Mouse (Mus musculus): ENCODE measurements at regions not wholly inside any gene's neighbourhood (a gene's known extent, or its start where the extent isn't known, plus 50 kb on each side); places are given as distances from the start of the nearest gene placed in this dataset.

- no peak overlapping the region for H3K9ac ChIP-seq
- WGBS: 73% methylated on average over 5 of the region's 5 CpGs
- H3K4me2 ChIP-seq: no peak overlapping the region
- 0 out of 2 replicates have a peak, but pooled peaks cover 7% of the 10 kb centered on the region for H3K4me1 ChIP-seq (replicated peaks)
- ATAC-seq (ENCODE audit: insufficient number of reproducible peaks, low FRiP score): 0 out of 2 replicates have a peak, but pooled peaks have one; percentile 42
- no peak overlapping the region for H3K27ac ChIP-seq (ENCODE audit: poor library complexity, severe bottlenecking)
- no peaks in the 10 kb centered on the region for H3K27me3 ChIP-seq (replicated peaks)
- no peaks in the 10 kb centered on the region for H3K9me3 ChIP-seq (replicated peaks)
- H3K36me3 ChIP-seq: no peaks in the 10 kb centered on the region
- H3K4me3 ChIP-seq: no peak overlapping the region
Measured at GRCm38 (mm10) chr8:127753793-127754565, 604.4 kb upstream of the Nrp1 start.

DNA sequence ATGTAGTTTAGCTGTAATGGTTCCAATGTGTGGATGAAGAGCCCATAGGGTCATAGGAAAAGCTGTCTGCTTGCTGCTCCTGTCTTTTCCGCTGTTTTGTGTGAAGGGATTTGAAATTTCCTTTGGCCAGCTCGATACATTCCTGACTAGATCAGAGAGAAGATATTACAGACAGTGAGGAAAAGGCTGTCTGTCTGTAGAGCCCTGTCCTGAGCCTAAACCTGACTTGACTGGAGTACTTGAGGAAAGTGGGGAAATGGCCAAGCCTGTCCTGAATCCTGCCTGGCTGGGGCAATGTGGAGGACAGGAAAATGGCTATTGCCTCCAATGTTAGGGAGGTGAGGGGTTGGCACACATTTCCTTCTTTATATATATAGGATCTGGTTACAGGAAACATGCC, 601.0 kb upstream of the Nrp1 start:
- H3K27me3 ChIP-seq (replicated peaks): no peaks in the 10 kb centered on the region
- 58% methylated on average over 2 of the region's 2 CpGs for WGBS
- 0 out of 2 replicates have a peak, but pooled peaks cover 7% of the 10 kb centered on the region for H3K4me1 ChIP-seq (replicated peaks)
- H3K9ac ChIP-seq: no peak overlapping the region
- no peaks in the 10 kb centered on the region for H3K36me3 ChIP-seq
- no peak for ATAC-seq (ENCODE audit: insufficient number of reproducible peaks, low FRiP score)
- no peak overlapping the region for H3K27ac ChIP-seq (ENCODE audit: poor library complexity, severe bottlenecking)
- H3K4me2 ChIP-seq: no peak overlapping the region
- H3K9me3 ChIP-seq (replicated peaks): no peaks in the 10 kb centered on the region
- H3K4me3 ChIP-seq: no peak overlapping the region

GRCm38 (mm10) chr8:127759906-127760305, 598.5 kb upstream of the Nrp1 start:
- Histone ChIP-seq H3K4me2 (no peak overlapping the region), H3K36me3 (no peaks in the 10 kb centered on the region), H3K4me3 (no peak overlapping the region), H3K27ac (ENCODE audit: poor library complexity, severe bottlenecking) (no peak overlapping the region), H3K4me1 (replicated peaks) (0 out of 2 replicates have a peak, but pooled peaks cover 4% of the 10 kb centered on the region), H3K9ac (no peak overlapping the region), H3K27me3 (replicated peaks) (no peaks in the 10 kb centered on the region), H3K9me3 (replicated peaks) (no peaks in the 10 kb centered on the region)
- WGBS: 72% methylated on average over 5 of the region's 5 CpGs
- no peak for ATAC-seq (ENCODE audit: insufficient number of reproducible peaks, low FRiP score)

DNA sequence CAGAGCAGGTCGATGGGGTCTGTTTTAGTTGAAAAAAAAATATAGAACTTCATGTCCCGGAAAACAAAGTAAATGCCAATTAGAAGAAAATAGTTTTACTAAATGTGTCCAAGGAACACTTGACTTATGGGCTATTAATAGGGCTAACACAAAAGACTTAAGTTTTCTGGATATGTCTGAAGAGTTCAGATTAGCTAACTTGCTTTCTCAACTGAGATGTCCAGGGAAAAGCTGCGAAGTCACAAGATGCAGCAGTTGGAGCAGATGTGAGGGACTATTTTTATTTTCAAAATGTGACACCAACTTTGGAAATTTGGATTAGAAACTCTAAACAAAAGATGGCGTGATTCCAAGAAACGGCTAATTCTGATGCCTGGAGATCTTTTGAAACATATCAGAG, 593.2 kb upstream of the Nrp1 start:
- no peaks in the 10 kb centered on the region for H3K27me3 ChIP-seq (replicated peaks)
- H3K4me1 ChIP-seq (replicated peaks): no peaks in the 10 kb centered on the region
- H3K4me3 ChIP-seq: no peak overlapping the region
- H3K9ac ChIP-seq: no peak overlapping the region
- H3K9me3 ChIP-seq (replicated peaks): no peaks in the 10 kb centered on the region
- H3K27ac ChIP-seq (ENCODE audit: poor library complexity, severe bottlenecking): no peak overlapping the region
- H3K4me2 ChIP-seq: no peak overlapping the region
- ATAC-seq (ENCODE audit: insufficient number of reproducible peaks, low FRiP score): no peak
- WGBS: 73% methylated on average over 5 of the region's 5 CpGs
- H3K36me3 ChIP-seq: no peaks in the 10 kb centered on the region

DNA sequence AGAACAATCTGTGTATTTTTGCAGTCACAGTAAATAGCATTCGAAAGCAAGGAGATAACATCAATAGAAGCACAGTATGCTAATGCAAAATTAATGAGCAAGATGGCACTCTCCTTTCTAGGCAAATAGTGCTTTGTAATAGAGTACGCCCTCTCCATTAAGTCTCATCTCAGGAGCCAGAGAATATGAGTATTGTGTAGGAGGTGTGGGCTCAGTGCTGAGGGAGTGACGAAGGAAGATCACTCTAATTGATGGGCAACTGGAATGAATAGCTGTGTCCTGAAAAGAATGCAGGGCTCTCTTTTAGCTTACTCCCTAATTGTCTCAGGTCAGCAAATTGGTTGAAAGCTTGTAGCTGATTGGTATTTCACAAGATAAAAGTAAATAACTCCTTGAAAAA, 590.1 kb upstream of the Nrp1 start:
- no peak for ATAC-seq (ENCODE audit: insufficient number of reproducible peaks, low FRiP score)
- H3K9me3 ChIP-seq (replicated peaks): 0 out of 2 replicates have a peak, but pooled peaks cover 3% of the 10 kb centered on the region
- H3K27ac ChIP-seq (ENCODE audit: poor library complexity, severe bottlenecking): no peak overlapping the region
- H3K4me1 ChIP-seq (replicated peaks): no peaks in the 10 kb centered on the region
- no peaks in the 10 kb centered on the region for H3K27me3 ChIP-seq (replicated peaks)
- no peak overlapping the region for H3K9ac ChIP-seq
- H3K36me3 ChIP-seq: no peaks in the 10 kb centered on the region
- H3K4me3 ChIP-seq: no peak overlapping the region
- no peak overlapping the region for H3K4me2 ChIP-seq
- 70% methylated on average over 3 of the region's 3 CpGs for WGBS

GRCm38 (mm10) chr8:127769651-127770050, 588.8 kb upstream of the Nrp1 start:
- H3K4me1 ChIP-seq (replicated peaks): no peaks in the 10 kb centered on the region
- no peaks in the 10 kb centered on the region for H3K27me3 ChIP-seq (replicated peaks)
- no peak overlapping the region for H3K27ac ChIP-seq (ENCODE audit: poor library complexity, severe bottlenecking)
- 0 out of 2 replicates have a peak, but pooled peaks cover 3% of the 10 kb centered on the region for H3K9me3 ChIP-seq (replicated peaks)
- no peak overlapping the region for H3K9ac ChIP-seq
- no peak overlapping the region for H3K4me3 ChIP-seq
- no peak overlapping the region for H3K4me2 ChIP-seq
- H3K36me3 ChIP-seq: no peaks in the 10 kb centered on the region
- WGBS: 88% methylated on average over 1 of the region's 1 CpGs
- ATAC-seq (ENCODE audit: insufficient number of reproducible peaks, low FRiP score): no peak

DNA sequence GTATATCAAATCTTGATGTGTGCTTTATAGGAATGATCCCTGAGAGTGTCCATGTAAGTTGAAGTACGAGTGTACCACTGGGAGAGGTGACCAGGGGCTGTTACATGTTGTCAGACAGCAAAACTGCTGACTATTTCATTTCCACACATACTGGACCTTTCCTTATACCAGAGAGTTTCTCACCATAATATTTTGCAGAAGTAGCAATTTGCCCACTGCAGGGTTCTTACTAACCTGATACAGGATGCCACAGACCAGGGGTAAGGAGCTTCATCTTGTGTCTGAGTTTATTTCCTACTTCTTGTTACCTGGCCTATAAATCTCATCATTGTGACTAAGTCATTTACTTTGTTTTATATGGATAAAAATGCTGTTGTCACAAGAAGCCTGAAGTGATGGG, 586.6 kb upstream of the Nrp1 start:
- H3K27me3 ChIP-seq (replicated peaks): no peaks in the 10 kb centered on the region
- 63% methylated on average over 1 of the region's 1 CpGs for WGBS
- 0 out of 2 replicates have a peak, but pooled peaks cover 3% of the 10 kb centered on the region for H3K9me3 ChIP-seq (replicated peaks)
- H3K27ac ChIP-seq (ENCODE audit: poor library complexity, severe bottlenecking): no peak overlapping the region
- H3K4me1 ChIP-seq (replicated peaks): no peaks in the 10 kb centered on the region
- H3K4me2 ChIP-seq: no peak overlapping the region
- H3K4me3 ChIP-seq: no peak overlapping the region
- no peak overlapping the region for H3K9ac ChIP-seq
- ATAC-seq (ENCODE audit: insufficient number of reproducible peaks, low FRiP score): no peak
- H3K36me3 ChIP-seq: no peaks in the 10 kb centered on the region

DNA sequence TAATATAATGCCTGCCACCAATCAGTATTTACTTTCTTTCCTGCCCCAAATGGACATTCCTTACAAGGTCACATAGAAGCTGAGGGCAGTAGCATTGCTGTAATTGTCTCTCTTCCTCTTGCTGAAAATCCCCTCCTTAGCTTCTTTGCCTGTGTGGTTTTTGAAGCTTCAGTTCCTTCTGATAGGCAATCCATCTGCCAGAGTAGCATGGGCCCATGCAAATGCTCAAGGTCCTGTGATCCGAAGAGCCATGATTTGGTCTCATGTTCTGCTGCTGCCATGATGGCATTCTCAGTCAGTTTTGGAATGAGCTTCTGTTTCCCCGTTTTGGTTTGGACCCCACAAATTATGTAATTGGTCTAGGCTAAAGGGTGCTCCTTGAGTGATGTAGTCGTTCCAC, 586.0 kb upstream of the Nrp1 start:
- H3K9me3 ChIP-seq (replicated peaks): 0 out of 2 replicates have a peak, but pooled peaks cover 3% of the 10 kb centered on the region
- no peak overlapping the region for H3K9ac ChIP-seq
- ATAC-seq (ENCODE audit: insufficient number of reproducible peaks, low FRiP score): no peak
- no peak overlapping the region for H3K27ac ChIP-seq (ENCODE audit: poor library complexity, severe bottlenecking)
- no peak overlapping the region for H3K4me2 ChIP-seq
- WGBS: 80% methylated on average over 3 of the region's 3 CpGs
- H3K27me3 ChIP-seq (replicated peaks): no peaks in the 10 kb centered on the region
- no peaks in the 10 kb centered on the region for H3K4me1 ChIP-seq (replicated peaks)
- no peak overlapping the region for H3K4me3 ChIP-seq
- no peaks in the 10 kb centered on the region for H3K36me3 ChIP-seq

DNA sequence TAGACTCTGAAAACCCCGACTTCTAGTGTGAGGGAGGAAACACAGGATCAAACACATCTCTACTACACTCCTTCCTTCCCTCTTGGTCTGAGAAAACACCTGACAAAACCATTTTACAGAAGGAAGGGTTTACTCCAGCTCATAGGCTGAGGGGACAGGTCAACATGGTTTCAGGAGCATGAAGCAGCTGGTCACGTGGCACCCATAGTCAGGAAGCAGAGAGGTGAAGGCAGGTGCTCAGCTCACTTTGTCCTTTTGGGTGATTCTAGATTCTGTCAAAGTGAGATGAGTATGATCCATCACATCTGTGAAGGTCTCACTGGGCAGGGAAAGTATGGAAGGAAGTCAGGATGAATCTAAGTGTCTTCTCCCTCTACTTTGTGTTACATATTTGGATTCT, 585.5 kb upstream of the Nrp1 start:
- H3K4me1 ChIP-seq (replicated peaks): no peaks in the 10 kb centered on the region
- 85% methylated on average over 2 of the region's 2 CpGs for WGBS
- H3K9me3 ChIP-seq (replicated peaks): 0 out of 2 replicates have a peak, but pooled peaks cover 3% of the 10 kb centered on the region
- no peaks in the 10 kb centered on the region for H3K36me3 ChIP-seq
- H3K27me3 ChIP-seq (replicated peaks): no peaks in the 10 kb centered on the region
- no peak overlapping the region for H3K4me3 ChIP-seq
- no peak overlapping the region for H3K9ac ChIP-seq
- no peak for ATAC-seq (ENCODE audit: insufficient number of reproducible peaks, low FRiP score)
- H3K27ac ChIP-seq (ENCODE audit: poor library complexity, severe bottlenecking): no peak overlapping the region
- H3K4me2 ChIP-seq: no peak overlapping the region

- H3K4me1 ChIP-seq (replicated peaks): no peaks in the 10 kb centered on the region
- H3K4me2 ChIP-seq: no peak overlapping the region
- no peak overlapping the region for H3K9ac ChIP-seq
- H3K9me3 ChIP-seq (replicated peaks): 0 out of 2 replicates have a peak, but pooled peaks cover 3% of the 10 kb centered on the region
- H3K36me3 ChIP-seq: no peaks in the 10 kb centered on the region
- H3K4me3 ChIP-seq: no peak overlapping the region
- H3K27me3 ChIP-seq (replicated peaks): no peaks in the 10 kb centered on the region
- no peak for ATAC-seq (ENCODE audit: insufficient number of reproducible peaks, low FRiP score)
- H3K27ac ChIP-seq (ENCODE audit: poor library complexity, severe bottlenecking): no peak overlapping the region
- WGBS: 87% methylated on average over 9 of the region's 9 CpGs
Measured at GRCm38 (mm10) chr8:127774642-127775041, 583.8 kb upstream of the Nrp1 start.

GRCm38 (mm10) chr8:127775160-127775559, 583.2 kb upstream of the Nrp1 start:
- WGBS: 41% methylated on average over 1 of the region's 1 CpGs
- no peak overlapping the region for H3K4me3 ChIP-seq
- ATAC-seq (ENCODE audit: insufficient number of reproducible peaks, low FRiP score): no peak

More at GRCm38 (mm10) chr8:127775160-127775559, 583.2 kb upstream of the Nrp1 start:
- H3K36me3 ChIP-seq: no peaks in the 10 kb centered on the region
- H3K27me3 ChIP-seq (replicated peaks): no peaks in the 10 kb centered on the region
- H3K9ac ChIP-seq: no peak overlapping the region
- H3K27ac ChIP-seq (ENCODE audit: poor library complexity, severe bottlenecking): no peak overlapping the region
- no peak overlapping the region for H3K4me2 ChIP-seq
- H3K9me3 ChIP-seq (replicated peaks): 0 out of 2 replicates have a peak, but pooled peaks cover 3% of the 10 kb centered on the region
- H3K4me1 ChIP-seq (replicated peaks): no peaks in the 10 kb centered on the region

Measured in heart, embryonic 12.5 days (tissue).